Mouse (Mus musculus): Measurements from ENCODE around the gene Uhrf1bp1. TPM values are rescaled to one million over a fixed set of nuclear protein-coding genes. Genes with fewer than 3 reads are reported as not detected.
A peak's percentile ranks its signal among the peaks of the same experiment; 100 is the strongest.
"Not testable (repeated sequence)": the region's sequence is repeated elsewhere in the genome, so short reads cannot be mapped to it uniquely, and the experiment has no call there.

Gene Uhrf1bp1
- total RNA-seq, 2 experiments from 2014 or later: 18.7 to 20.5 TPM

- no peak for DNase-seq (ENCODE audit: low spot score in 2 of 2)
- intact Hi-C loops (cut with DNase I): no loop called here
These were observed 25.8 kb upstream of the Uhrf1bp1 start for GRCm38 (mm10) chr17:27830411-27830810.

GRCm38 (mm10) chr17:27837850-27838249 lies 18.4 kb upstream of the Uhrf1bp1 start, which contains the start of gene Snrpc:
TSS of gene Snrpc (plus strand) at chr17:27838150.
- DNase-seq (ENCODE audit: low spot score in 2 of 2); intact Hi-C loops (cut with DNase I): not testable (repeated sequence)

GRCm38 (mm10) chr17:27839469-27840252 lies 16.6 kb upstream of the Uhrf1bp1 start:
- intact Hi-C loops (cut with DNase I): loop anchor here (2.0 kb wide), 1 partner anchor 67 kb away; no protein-coding TSS in a partner anchor
- DNase-seq (ENCODE audit: low spot score in 2 of 2): peak; percentile 95 to 97

- no peak for DNase-seq (ENCODE audit: low spot score in 2 of 2)
- intact Hi-C loops (cut with DNase I): no loop called here
These were observed 7.9 kb upstream of the Uhrf1bp1 start for GRCm38 (mm10) chr17:27848351-27848750.

- peak in 1 of 2 experiments; percentile 46 for DNase-seq (ENCODE audit: low spot score in 2 of 2)
- intact Hi-C loops (cut with DNase I): no loop called here
These were observed 5.2 kb upstream of the Uhrf1bp1 start for GRCm38 (mm10) chr17:27851076-27851475.

GRCm38 (mm10) chr17:27856798-27857648 lies 782 bp downstream of the Uhrf1bp1 start:
- peak; percentile 37 to 43 for DNase-seq (ENCODE audit: low spot score in 2 of 2)
- intact Hi-C loops (cut with DNase I): no loop called here

GRCm38 (mm10) chr17:27857649-27858475 lies 1.6 kb downstream of the Uhrf1bp1 start:
- intact Hi-C loops (cut with DNase I): no loop called here
- no peak for DNase-seq (ENCODE audit: low spot score in 2 of 2)

- intact Hi-C loops (cut with DNase I): no loop called here
These were observed 2.9 kb downstream of the Uhrf1bp1 start for GRCm38 (mm10) chr17:27859131-27859530.

GRCm38 (mm10) chr17:27865461-27865860 lies 9.2 kb downstream of the Uhrf1bp1 start:
- intact Hi-C loops (cut with DNase I): no loop called here
- no peak for DNase-seq (ENCODE audit: low spot score in 2 of 2)

More at GRCm38 (mm10) chr17:27859131-27859530, 2.9 kb downstream of the Uhrf1bp1 start:
- no peak for DNase-seq (ENCODE audit: low spot score in 2 of 2)

GRCm38 (mm10) chr17:27866737-27867136 lies 10.5 kb downstream of the Uhrf1bp1 start:
- intact Hi-C loops (cut with DNase I): no loop called here
- DNase-seq (ENCODE audit: low spot score in 2 of 2): no peak

GRCm38 (mm10) chr17:27871851-27872250 lies 15.6 kb downstream of the Uhrf1bp1 start:
- peak; percentile 31 to 55 for DNase-seq (ENCODE audit: low spot score in 2 of 2)
- intact Hi-C loops (cut with DNase I): no loop called here

GRCm38 (mm10) chr17:27873583-27873982 lies 17.3 kb downstream of the Uhrf1bp1 start:
- DNase-seq (ENCODE audit: low spot score in 2 of 2): no peak
- intact Hi-C loops (cut with DNase I): no loop called here

- no peak for DNase-seq (ENCODE audit: low spot score in 2 of 2)
- intact Hi-C loops (cut with DNase I): no loop called here
These were observed 18.3 kb downstream of the Uhrf1bp1 start for GRCm38 (mm10) chr17:27874510-27874909.

GRCm38 (mm10) chr17:27881518-27881917 lies 25.3 kb downstream of the Uhrf1bp1 start:
- DNase-seq (ENCODE audit: low spot score in 2 of 2): no peak
- intact Hi-C loops (cut with DNase I): no loop called here

- no peak for DNase-seq (ENCODE audit: low spot score in 2 of 2)
- intact Hi-C loops (cut with DNase I): no loop called here
These were observed 26.9 kb downstream of the Uhrf1bp1 start for GRCm38 (mm10) chr17:27883129-27883528.

GRCm38 (mm10) chr17:27883994-27884393 lies 27.8 kb downstream of the Uhrf1bp1 start:
- DNase-seq (ENCODE audit: low spot score in 2 of 2): no peak
- intact Hi-C loops (cut with DNase I): no loop called here

GRCm38 (mm10) chr17:27886499-27887210 lies 30.4 kb downstream of the Uhrf1bp1 start:
- DNase-seq (ENCODE audit: low spot score in 2 of 2): no peak
- intact Hi-C loops (cut with DNase I): no loop called here

- intact Hi-C loops (cut with DNase I): loop anchor here (2.0 to 5.0 kb wide), 4 partner anchors 67 to 171 kb away; no protein-coding TSS in a partner anchor
- DNase-seq (ENCODE audit: low spot score in 2 of 2): peak; percentile 94 to 98
These were observed 51.4 kb downstream of the Uhrf1bp1 start for GRCm38 (mm10) chr17:27907512-27908205.
